Mouse (Mus musculus) urinary bladder, adult 18-20 months (tissue): ENCODE measurements around the gene Ano6.
A peak's percentile ranks its signal among the peaks of the same experiment; 100 is the strongest.

Experiments
- DNase-seq, 2 experiments: peaks; one replicate each; pipeline ENCODE4 v3.0.0; 2022; ENCODE audit warnings: low spot score in 2 of 2, mixed read lengths in 2 of 2

The Ano6 gene

GRCm38 (mm10) chr15:95767825-95768224 is 22.8 kb upstream of the Ano6 start:
- no peak for DNase-seq

DNA sequence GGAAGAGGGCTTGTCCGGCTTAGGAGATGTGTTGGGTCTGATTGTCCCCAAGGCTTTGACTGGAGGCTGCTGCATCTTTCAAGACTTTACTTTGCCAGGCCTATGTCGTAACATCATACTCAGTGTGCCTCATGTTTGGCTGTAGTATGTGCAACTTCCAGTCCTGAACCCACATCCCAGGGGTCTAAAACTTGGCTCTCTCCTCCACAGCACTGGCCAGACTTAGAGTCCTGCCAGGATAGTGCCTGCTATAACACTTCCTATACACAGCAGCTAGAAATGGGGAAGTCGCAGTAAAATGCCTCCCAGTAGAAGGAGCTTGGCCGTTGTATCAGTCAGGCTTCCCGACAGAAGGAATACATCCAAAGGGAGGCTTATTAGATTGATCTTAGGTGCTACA is 21.9 kb upstream of the Ano6 start:
- DNase-seq = no peak

- no peak for DNase-seq
These were observed 21.1 kb upstream of the Ano6 start for GRCm38 (mm10) chr15:95769576-95769975.

DNA sequence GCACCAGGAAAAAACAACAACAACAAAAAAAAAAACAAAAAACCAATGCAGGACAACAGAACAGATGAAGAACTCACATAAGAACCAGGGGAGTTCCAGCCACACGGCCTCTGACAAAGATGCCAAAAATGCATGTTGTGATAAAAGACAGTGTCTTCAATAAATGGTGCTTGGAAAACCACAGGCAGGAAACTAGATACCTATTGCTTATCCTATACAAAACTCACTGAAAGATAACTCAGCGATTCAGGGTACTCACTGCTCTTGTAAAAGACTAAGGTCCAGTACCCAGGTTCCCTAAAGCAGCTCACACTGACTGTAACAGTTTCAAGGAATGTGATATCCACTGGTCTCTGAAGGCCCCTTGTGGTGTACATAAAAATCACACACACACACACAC is 20.3 kb upstream of the Ano6 start:
- no peak for DNase-seq

DNA sequence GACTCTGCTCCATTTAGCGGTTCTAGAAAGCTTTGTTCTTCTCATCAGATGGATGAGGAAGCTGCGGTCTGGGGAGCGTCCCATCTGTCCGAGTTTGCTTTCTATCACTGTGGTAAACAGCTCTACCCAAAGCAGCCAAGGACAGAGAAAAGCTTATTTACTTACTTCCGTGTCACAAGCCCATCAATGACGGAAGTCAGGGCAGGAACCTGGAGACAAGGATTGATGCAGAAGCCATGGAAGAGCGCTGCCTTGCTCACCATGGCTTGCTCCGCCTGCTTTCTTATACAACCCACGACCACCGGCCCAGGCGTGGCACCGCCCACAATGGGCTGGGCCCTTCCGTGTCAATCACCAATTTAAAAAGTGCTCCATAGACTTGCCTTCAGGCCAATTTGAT is 18.3 kb upstream of the Ano6 start:
- DNase-seq = no peak

- peak; percentile 45 to 50 for DNase-seq
These were observed 17.5 kb upstream of the Ano6 start for GRCm38 (mm10) chr15:95772861-95773836.

GRCm38 (mm10) chr15:95774197-95774596 is 16.4 kb upstream of the Ano6 start:
- DNase-seq = no peak

DNA sequence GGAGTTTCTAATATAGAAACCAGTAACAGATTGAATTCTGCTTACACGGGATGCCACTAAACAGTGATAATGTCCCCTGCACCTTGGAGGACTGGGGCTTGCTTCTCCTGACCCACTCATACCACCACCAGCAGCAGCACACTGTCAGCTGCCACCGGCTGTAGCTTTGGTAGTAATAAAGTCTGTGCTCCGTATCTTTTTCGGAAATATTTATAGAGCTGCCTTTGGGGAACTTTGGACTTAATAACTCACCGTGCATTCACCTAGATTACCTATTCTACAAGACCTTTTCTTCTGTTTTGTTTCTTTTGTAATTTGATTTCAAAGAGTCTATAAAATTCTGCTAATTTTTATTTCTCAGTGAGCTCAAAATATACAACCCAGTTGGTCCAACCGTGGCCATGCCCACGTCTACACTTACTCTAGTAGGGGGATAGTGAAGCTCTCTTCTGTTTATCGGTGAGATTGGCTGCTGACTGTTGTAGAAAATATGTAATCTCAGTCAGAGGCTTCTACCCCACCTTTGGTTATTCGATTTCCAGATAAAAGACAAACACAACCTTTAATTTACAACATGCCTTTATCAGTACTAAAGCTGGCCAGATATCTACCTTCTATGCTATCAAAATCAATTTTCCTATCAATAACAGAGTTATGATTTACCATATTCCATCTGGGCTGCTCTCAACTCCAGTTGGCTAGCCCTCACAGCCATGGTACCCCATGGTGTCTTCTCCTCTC is 15.8 kb upstream of the Ano6 start:
- no peak for DNase-seq

- DNase-seq = no peak
These were observed 12.9 kb upstream of the Ano6 start for GRCm38 (mm10) chr15:95777743-95778142.

DNA sequence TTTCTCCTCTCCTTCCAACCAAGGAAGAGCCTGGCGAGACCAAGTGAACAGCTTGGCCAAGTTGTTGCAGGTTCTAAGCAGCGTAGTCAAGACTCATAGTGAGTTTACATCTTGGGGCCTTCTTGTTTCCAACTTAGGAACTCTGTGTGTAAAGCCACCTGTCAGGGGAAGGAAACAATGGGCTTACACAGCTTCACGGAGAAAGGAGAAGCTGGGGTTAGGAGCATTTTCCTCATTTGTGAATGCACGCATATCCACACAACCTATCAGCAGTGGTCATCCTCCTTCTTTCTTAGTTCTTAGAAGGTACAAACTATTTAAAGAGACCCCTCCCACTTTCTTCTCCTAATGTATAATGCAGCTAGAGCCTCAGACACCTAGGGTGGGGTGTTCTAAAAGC is 11.9 kb upstream of the Ano6 start:
- no peak for DNase-seq

- DNase-seq = no peak
These were observed 4.0 kb upstream of the Ano6 start for GRCm38 (mm10) chr15:95786624-95787023.

DNA sequence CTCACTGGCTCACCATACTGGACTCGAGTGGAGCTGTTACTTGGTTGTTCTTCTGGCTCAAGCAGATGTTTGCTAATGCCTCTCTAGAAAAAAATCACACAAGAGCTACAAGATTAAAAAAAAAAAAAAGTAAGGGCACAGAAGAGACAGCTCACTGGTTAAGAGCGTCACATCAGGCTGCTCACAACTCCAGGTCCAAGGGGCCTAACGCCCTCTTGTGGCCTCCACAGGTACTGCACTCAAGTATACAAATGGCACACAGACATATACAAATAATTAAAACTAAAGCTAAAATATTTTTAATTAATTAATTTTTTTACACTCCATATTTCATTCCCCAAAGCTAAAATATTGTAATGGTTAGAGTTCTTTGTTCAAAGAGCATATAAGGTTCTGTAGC is 3.1 kb upstream of the Ano6 start:
- no peak for DNase-seq

DNA sequence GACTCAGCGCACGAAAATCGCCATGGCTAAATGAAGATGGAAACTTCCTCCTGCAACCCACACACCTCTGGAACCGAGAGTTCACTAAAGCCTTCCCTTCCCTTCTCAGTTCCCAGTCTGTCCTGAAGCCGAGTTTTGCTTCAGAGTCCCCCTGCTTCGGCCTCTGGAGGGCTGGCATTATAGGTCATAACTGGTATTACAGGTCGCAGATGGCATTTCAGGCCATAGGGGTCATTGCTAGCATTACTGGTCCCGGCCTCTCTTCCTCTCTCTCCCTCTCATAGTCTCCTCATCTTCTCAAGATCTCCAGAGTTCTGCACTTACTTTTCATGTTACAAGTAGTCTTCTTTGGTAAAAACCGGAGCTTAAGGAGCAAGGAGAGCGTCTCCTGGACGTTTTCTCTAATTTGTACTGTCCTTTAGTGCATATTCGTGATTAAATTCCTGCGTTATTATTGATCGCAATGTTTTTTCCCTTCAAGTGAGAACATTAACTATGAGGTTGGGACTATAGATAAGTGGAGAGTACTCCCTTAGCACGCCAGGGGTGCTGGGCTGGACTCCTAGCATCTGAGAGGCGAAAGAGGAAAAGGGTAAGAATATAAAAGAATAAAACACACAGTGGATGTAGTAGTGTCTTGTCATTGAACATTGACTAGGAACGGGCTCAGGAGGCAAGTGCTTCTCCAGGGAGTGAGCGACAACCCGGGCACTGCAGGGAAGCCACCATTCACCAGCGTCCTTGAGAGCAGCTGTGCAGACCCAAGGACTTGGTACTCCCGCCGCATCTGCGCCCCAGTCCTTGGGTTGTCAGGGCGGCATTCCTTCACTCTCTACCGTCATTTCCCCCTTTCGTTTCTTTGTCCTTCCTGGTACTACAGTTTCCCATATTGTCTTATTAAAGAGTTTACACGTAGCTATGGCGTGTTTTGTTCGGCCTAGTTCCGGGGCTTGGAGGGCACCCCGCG is 798 bp upstream of the Ano6 start:
- no peak for DNase-seq

GRCm38 (mm10) chr15:95791141-95791791 is 623 bp downstream of the Ano6 start:
- no peak for DNase-seq

GRCm38 (mm10) chr15:95791855-95792254 is 1.2 kb downstream of the Ano6 start:
- no peak for DNase-seq

DNA sequence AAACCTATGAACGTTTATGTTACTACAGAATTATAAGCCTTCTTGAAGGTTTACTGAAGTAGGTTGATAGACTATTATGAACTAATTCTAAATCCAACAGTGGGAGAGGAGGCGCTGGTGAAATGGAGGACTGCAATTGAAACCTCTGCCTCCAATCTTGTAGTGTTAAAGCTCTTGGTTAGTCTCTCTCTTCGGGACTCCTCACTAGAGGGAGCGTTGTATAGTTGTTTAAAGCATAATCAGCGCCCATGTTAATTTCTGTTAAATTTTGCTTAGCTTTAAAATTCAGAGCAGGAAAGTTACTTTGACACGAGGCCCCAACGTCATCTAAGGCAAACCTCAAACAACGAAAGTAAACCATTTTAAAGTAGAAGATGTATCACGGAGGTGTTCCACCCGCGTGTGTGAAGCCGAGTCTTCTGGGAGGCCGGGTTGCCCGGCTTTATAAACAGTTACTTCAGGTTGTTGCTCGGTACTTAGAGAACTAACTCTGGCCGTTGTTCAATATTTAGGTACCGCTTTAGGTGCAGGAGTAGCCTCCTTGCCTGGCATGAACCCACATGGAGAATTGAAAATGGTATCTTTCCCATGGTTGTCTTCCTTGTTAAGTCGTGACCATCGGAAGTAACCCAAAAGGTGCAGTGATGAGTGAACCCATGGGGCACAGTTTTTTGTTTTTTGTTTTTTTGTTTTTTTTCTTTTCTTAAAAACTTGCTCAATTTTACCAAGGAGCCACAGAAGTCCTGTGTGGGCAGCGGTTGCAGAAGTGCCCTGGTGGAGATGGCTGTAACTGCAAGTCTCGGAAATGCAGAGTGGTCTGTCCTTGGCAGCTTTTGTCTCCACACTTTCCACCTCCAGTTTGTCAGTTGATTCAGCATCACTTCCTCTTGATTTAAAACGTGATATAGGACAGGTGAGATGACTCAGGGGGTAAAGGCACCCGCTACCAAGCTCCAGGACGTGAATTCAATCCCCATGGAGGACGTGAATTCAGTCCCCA is 1.9 kb downstream of the Ano6 start:
- no peak for DNase-seq

DNA sequence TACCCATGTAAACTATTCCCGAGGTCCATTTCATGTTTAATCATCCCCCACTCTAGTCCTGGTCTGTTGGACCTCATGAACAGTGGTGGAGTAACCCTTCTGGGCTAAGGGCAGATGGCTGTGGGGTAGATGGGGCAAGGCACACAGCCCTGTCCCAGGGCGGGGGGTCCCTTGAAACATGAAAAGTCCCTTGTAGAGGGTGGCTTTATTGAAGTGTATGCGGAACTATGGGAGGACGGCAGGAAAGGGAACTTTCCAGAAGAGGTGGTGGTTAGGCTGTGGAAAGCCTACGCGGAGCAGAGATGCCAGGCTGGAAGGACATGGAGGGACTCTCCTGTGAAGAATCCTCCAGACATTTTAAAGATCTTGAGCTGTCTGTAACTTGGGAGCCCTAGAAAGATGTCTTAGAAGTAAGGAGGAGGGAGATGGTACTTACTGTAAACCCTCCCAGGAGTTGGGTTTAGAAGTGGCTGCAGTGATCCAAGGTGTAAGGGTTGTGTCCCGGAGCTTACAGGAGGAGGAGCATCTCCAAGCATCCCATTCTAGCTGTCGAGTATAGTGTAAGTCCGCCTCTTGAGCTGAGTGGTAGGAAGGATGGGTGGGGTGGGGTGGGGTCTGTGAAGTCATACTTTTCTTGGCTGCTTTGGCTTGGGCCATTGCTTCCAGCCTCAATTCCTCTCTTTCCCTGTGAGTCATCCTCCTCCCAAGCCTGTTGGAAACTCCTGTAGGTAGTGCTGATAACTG is 3.3 kb downstream of the Ano6 start:
- DNase-seq = no peak

GRCm38 (mm10) chr15:95794611-95795565 is 4.2 kb downstream of the Ano6 start:
- no peak for DNase-seq
